Mouse (Mus musculus) c-Kit-positive CD71-positive TER-119-negative erythroid progenitor cells, embryonic 14.5 days (primary cell): ENCODE data around the gene Slc35c1.
"Not testable (repeated sequence)": the region's sequence is repeated elsewhere in the genome, so short reads cannot be mapped to it uniquely, and the experiment has no call there.

Source experiments
- DNase-seq: peaks from one replicate; pipeline ENCODE4 v3.0.0-alpha.2; 2013; ENCODE audit warnings: low read depth

Slc35c1 gene

GRCm38 (mm10) chr2:92459921-92460707 lies at the start of gene Slc35c1:
Gene Slc35c1 (minus strand): TSS chr2:92460538.
- DNase-seq, result no peak

DNA sequence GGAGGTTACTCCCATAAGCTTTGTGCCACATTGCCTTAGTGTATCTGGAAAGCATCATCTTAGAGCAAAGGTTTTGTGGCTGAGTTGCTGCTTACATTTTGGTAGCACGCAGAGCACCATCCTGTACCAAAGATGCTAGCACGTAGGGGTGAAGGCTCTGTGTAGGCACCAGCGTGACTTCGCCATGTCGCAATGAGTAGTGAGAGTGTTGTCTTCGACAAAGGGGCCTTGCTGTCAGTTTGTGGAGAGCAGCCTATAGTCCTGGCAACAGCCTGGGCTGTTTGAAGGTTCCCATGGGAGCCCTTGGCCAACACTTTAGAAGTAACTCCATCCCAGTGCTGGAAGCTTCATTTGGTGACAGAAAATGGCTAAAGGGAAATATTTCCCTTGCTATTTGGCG lies 45.0 kb upstream of the Slc35c1 start:
- no peak for DNase-seq

DNA sequence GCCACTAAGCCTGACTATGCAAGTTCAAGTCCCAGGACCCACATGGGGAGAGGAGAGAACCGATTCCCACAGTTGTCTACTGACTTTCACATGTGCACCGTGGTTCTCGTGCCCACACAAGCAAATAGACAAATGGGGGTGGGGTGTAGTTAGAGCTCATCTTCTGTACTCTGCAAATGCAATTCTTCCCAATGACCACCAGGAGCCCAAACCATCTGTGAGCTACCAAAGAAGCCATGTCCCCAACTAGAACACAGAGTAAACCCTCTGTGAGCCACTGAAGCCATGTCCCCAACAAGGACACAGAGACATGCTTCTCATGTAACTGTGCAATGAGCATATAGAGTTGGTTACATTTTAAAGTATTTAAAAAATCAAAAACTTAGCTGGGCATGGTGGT lies 43.1 kb upstream of the Slc35c1 start:
- no peak for DNase-seq

DNA sequence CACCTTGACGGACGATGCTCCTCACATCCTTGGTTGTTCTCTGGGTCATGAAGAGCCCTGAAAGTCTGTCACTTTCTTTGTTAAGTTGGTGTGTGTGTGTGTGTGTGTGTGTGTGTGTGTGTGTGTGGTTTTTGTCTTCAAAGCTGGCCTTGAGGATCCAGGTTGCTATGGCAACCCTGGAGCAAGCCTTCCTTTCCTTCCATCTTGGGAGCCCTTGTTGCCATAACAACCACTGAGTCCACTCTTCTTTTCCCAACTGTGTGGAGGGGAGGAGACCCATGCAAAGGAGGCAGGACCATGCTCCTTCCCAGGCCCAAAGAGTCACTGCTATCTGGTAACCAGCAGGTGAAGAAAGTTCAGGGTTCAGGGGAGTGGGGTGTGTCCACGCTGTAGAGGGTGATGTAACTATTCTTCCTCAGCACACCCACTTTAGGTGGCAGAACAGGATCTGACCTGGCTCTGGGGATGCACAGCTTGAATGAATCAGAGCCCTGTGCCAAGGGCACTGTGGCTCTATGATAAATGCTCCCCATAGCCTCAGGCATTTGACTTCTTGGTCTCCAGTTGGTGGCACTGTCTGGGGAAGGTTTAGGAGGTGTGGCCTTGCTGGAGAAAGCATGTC lies 39.5 kb upstream of the Slc35c1 start:
- no peak for DNase-seq

- no peak for DNase-seq
Measured at GRCm38 (mm10) chr2:92497112-92497511, 36.8 kb upstream of the Slc35c1 start.

DNA sequence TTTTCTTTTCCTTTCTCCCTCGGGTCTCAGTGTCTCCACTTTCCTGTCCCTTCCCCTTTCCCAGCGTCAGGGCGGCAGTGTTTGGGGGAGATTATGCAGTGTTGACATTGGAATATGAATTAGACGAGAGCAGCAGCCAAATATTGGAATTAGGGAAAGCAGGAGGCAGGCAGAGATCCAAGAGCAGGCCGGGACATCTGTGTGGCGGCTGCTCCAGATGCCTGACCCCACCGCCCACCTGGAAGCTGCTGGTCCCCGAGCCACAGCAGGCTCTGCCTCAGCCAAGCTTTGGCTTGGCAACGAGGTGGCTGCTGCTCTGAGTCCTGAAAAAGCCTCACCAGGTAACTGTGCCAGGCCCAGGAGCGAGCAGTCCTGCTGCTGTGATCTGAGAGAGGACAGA lies 36.3 kb upstream of the Slc35c1 start:
- DNase-seq, result no peak

DNA sequence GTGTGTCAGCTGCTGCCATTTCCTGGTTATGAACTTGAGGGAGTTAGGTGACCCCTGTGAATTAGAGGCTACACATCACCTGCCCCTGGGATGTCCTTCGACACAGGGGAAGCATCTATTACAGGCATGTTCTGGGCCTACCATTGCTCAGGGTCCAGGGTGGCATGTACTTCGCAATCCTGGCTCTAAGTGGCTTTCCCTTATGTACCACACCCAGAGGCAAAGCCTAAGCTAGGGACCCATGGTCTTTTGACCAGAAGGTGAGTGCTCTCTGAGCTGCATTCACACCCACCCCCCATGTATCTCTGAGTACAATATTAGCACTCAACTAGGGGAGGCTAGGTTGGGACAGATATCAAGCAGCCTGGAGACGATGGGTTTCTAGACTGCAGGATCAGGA lies 34.6 kb upstream of the Slc35c1 start:
- no peak for DNase-seq

DNA sequence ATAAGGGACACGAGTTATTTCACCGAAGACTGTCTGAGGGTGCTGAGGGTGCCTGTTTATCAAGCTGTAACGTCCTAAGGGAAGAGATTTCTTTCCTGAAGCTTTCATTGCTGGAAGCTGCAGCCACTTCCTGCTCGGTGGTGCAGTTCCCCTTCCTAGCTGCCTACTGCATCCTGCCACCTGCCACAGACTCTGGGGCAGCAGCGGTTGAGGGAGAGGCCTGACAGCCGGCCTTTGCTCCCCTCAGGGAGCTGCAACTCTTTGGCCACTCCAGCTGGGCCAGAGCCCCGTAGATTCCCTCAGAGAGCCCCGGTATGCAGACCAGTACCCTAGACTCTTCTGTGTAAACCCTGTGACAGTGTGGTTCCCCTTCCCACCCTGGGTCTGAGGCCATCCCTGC lies 34.1 kb upstream of the Slc35c1 start:
- no peak for DNase-seq

DNA sequence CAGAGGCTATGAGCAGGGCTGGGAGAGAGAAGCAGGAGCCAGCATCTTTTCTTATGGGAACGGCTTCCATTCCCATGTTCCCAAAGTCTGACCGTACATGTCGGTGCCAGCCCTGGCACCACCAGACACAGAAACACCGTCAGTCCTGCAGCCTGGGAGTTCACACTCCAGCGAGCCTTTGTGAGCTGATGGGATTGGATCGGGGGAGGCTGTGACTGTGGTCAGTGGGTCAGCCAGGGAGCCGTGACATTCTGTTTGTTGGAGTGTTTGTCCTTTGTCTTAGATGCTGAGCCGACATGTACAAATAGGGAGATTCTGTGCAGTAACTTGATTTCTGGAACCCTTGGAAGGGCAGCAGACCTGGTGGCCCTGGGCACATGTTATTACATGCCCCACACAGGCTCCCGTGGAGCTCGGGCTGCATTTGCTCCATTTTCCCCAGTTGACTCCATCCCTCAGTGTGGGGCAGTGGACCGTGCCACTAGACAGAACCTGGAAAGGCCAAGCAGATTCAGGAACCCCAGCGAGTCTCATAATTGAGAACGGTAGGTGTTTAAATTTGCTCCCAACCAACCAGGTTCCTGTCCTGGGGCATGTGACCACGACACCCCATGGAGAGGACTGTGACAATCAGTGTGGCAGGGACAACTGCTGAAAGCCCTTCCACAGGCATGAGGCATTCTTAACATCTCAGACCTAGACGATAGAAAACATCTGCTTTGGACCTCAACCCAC lies 33.5 kb upstream of the Slc35c1 start:
- no peak for DNase-seq

DNA sequence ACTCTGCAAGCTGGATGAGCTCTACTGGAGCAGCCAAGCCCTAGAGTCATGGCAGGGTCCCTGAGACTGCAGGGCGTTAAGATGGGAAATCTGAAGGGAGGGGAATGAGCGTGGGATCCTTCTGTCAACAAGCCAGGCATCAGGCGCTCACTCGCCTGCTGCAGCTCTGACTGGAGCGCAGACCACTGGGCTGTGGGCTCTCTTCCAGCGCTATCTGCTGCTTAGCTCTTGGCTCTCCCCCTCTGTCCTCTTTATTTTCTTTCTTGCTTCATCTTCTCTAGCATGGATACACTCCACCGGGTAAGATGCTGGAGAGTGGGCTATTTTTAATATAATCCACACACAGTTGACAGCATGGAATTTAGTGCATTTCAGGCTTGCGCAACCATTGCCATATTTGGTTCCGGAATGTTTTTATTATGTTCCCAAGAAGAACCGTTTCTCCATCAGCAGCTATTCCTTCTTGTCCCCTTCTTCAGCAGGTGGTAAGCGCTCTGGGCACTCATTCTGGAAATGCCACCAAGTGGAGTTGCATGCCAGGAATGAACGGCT lies 31.7 kb upstream of the Slc35c1 start:
- no peak for DNase-seq

DNA sequence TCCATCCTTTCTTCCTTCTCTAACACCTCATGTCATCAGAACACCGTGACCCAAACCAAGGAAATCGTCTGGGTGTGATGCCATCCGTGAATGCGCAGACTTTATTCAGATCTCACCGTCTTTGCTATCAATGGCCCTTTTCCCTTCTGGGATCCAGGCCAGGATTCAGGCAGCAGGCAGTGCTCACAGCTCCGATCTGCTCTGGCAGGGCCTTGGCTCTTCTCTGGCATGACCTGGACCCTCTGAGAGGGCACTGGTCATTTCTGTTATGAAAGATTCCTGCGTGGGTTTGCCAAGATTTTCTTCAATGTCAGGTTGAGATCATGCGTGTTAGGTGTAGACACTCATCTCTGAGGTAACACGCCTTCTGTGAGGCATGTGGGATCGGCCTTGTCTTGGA lies 30.2 kb upstream of the Slc35c1 start:
- no peak for DNase-seq

GRCm38 (mm10) chr2:92487791-92488190 lies 27.5 kb upstream of the Slc35c1 start:
- DNase-seq, result no peak

DNA sequence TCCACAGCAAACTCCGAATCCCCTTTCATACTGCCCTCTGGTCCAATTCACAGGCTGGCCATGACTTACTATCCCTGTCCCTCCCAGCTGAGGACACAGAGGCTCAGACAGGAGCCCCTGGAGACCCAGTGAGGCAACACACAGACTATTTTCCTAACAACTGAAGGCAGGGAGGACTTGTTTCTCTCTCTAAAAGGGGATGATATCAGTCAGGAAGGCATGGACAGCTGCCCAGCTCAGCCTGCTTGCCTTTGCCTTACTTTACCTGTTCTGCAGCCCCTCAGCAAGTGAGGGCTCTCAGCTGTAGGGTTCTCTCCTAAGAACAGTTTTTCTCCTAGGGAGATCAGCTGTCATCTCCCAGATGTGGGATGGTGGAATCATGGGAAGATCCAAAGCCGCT lies 26.6 kb upstream of the Slc35c1 start:
- DNase-seq, result no peak

DNA sequence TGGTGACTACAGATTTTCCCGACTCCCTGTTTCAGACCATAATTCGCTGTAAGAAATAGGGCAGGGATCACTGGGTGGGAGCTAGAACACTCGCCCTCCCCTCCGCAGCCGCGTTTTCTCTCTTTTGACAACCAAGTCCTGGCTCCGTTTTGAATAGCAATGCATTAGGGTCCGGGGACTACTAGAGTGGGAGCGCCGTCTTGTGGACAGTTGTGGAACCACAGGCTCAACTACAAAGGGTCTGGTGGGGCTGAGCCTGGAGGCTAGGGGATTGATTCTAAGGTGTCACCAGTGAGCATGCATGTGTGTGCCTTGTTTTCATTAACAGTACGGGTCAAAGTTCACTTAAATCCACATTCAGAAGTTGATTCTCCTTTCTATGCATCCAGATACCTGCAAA lies 26.1 kb upstream of the Slc35c1 start:
- DNase-seq, result peak; percentile 37

GRCm38 (mm10) chr2:92485640-92486295 lies 25.4 kb upstream of the Slc35c1 start:
- peak; percentile 31 for DNase-seq

DNA sequence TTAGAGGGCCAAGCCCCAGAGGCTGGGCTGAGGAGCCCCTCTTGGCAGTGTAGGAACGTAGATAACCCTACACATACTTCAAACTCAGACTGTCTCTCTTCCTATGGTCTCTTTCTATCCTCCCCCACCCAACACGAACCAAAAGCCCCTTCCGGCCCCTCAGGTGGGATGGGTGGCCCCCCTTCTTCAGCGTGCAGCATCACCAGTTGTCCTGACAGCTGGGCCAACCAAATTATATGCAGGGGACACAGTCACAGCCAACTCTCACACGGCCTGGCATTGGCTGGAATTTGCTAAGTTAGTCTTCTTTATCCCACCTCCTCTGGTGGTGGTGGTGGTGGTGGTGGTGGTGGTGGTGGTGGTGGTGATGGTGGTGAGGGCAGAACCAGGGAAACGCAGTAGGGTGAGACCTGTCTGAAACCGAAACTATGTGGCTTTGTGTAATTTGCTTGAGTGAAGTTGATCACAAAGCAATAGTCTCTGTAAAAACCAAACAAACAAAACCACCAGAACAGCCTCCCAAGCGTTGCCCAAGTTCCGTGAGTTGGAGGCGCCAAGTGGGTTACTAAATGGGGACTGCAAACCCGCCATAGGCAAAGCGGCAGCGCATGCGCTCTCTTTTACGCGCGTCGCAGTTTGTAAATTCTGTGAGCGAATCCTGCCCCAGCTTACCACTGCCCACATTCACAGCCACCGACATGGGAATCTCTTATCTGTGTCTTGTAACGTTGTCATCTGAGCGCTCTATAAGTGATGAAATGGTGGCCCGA lies 24.1 kb upstream of the Slc35c1 start:
- DNase-seq, result no peak

GRCm38 (mm10) chr2:92483505-92483904 lies 23.2 kb upstream of the Slc35c1 start:
- no peak for DNase-seq

GRCm38 (mm10) chr2:92482551-92482950 lies 22.2 kb upstream of the Slc35c1 start:
- DNase-seq, result no peak

DNA sequence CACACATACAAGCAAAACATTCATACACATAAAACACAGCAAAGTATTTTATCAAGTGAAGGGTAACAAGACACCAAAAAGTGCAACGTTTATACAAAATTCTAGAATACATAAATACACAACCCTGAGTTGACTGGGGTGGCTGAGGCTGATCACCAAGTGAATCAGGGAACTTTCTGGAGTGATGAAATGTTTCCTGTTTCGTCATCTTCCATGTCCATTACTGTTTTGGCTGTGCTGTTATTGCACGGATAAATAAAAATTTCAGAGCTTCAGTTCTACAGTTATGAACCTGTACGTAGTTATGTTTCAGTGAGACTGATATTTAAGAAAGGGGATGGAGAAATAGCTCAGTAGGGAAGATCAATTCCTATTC lies 18.0 kb upstream of the Slc35c1 start:
- no peak for DNase-seq

- no peak for DNase-seq
Measured at GRCm38 (mm10) chr2:92477672-92478312, 17.5 kb upstream of the Slc35c1 start.

GRCm38 (mm10) chr2:92476580-92476979 lies 16.2 kb upstream of the Slc35c1 start:
- DNase-seq, result not testable (repeated sequence)
